Mouse (Mus musculus) left cerebral cortex, postnatal 4 days (tissue): ENCODE results near the gene Prnp. TPM values are rescaled to one million over a fixed set of nuclear protein-coding genes. Genes with fewer than 3 reads are reported as not detected.

Experiments
- DNase-seq: peaks from one replicate; pipeline ENCODE4 v3.0.0-alpha.2; 2022
- intact Hi-C: fragments of 180-260 bp; cut with DNase I; formaldehyde crosslinking; loops from one replicate; pipeline ENCODE4 v1.15.1; 2025
- total RNA-seq, 2 experiments: library from RNA; stranded (reverse); gene quantifications; 2 replicates each; pipeline ENCODE4 v1.2.3; 2021

Gene Prnp
- total RNA-seq, 2 experiments from 2014 or later: 227 to 254 TPM

DNA sequence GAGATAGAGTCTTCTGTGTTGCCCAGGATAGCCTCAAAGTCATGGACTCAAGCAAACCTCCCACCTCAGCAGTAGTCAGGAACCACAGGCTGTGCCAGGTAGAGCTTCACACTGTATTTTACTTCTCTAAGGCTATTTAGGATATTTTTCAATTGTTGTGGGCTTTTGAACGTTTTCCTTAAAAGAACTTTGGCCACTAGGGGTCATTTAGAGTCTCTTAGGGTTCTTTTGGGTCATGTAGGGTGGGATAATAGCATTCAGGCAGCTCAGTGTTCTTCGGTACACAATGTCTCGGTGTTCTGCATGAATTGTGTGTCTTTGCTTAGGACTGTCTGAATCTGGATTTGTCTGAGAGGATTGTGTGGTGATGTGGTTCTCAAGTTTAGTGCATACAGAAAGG is 78.2 kb downstream of the Prnp start:
- intact Hi-C loops: no loop called here
- no peak for DNase-seq

Other genes with a start within 250 kb of the Prnp start
- not detected for gene Erv3, start 50.2 kb upstream of the Prnp start, total RNA-seq
- 1 to 10 TPM in 1 of 2 experiments, not detected in 1; 1.1 TPM for gene Prn, start within 50 bp of the Prnp start, total RNA-seq
- gene Prnd, start 40.9 kb downstream of the Prnp start, total RNA-seq: 10 to 100 TPM in 1 of 2 experiments, 1 to 10 TPM in 1; 8.1 to 10.0 TPM
- 10 to 100 TPM; 48.7 to 52.5 TPM for gene Rassf2, start 120.3 kb downstream of the Prnp start, total RNA-seq
- gene Slc23a2, start 235.2 kb downstream of the Prnp start, total RNA-seq: 10 to 100 TPM; 75.9 to 79.6 TPM